Mouse (Mus musculus): ENCODE data around the gene Arhgef17.
A peak's percentile ranks its signal among the peaks of the same experiment; 100 is the strongest.

Arhgef17 gene

GRCm38 (mm10) chr7:100875822-100876221 lies 56.1 kb downstream of the Arhgef17 start:
- DNase-seq (ENCODE audit: low spot score in 2 of 2): no peak

GRCm38 (mm10) chr7:100873197-100873596 lies 58.7 kb downstream of the Arhgef17 start:
- DNase-seq (ENCODE audit: low spot score in 2 of 2): no peak

- DNase-seq (ENCODE audit: low spot score in 2 of 2): no peak
Observed at GRCm38 (mm10) chr7:100871892-100872291, 60.0 kb downstream of the Arhgef17 start.

- DNase-seq (ENCODE audit: low spot score in 2 of 2): no peak
Observed at GRCm38 (mm10) chr7:100871355-100871754, 60.6 kb downstream of the Arhgef17 start.

GRCm38 (mm10) chr7:100869877-100870629 lies 61.9 kb downstream of the Arhgef17 start:
- no peak for DNase-seq (ENCODE audit: low spot score in 2 of 2)

GRCm38 (mm10) chr7:100868551-100868950 lies 63.4 kb downstream of the Arhgef17 start:
- peak in 1 of 2 experiments; percentile 31 for DNase-seq (ENCODE audit: low spot score in 2 of 2)

- DNase-seq (ENCODE audit: low spot score in 2 of 2): no peak
Observed at GRCm38 (mm10) chr7:100867561-100867960, 64.3 kb downstream of the Arhgef17 start.

GRCm38 (mm10) chr7:100866675-100867074 lies 65.2 kb downstream of the Arhgef17 start:
- DNase-seq (ENCODE audit: low spot score in 2 of 2): peak; percentile 61 to 77

- DNase-seq (ENCODE audit: low spot score in 2 of 2): peak; percentile 99
Observed at GRCm38 (mm10) chr7:100862828-100863638, 68.9 kb downstream of the Arhgef17 start, which contains the start of gene Relt. Relt (minus strand) TSS chr7:100863446.

GRCm38 (mm10) chr7:100862353-100862752 lies 69.6 kb downstream of the Arhgef17 start:
- no peak for DNase-seq (ENCODE audit: low spot score in 2 of 2)

GRCm38 (mm10) chr7:100861209-100861608 lies 70.7 kb downstream of the Arhgef17 start:
- DNase-seq (ENCODE audit: low spot score in 2 of 2): no peak

GRCm38 (mm10) chr7:100860450-100860849 lies 71.5 kb downstream of the Arhgef17 start:
- DNase-seq (ENCODE audit: low spot score in 2 of 2): no peak

- peak; percentile 50 to 72 for DNase-seq (ENCODE audit: low spot score in 2 of 2)
Observed at GRCm38 (mm10) chr7:100855795-100856573, 75.9 kb downstream of the Arhgef17 start.

- DNase-seq (ENCODE audit: low spot score in 2 of 2): no peak
Observed at GRCm38 (mm10) chr7:100855300-100855699, 76.6 kb downstream of the Arhgef17 start.

- DNase-seq (ENCODE audit: low spot score in 2 of 2): no peak
Observed at GRCm38 (mm10) chr7:100854861-100855260, 77.0 kb downstream of the Arhgef17 start.

GRCm38 (mm10) chr7:100854137-100854814 lies 77.6 kb downstream of the Arhgef17 start:
- no peak for DNase-seq (ENCODE audit: low spot score in 2 of 2)

- no peak for DNase-seq (ENCODE audit: low spot score in 2 of 2)
Observed at GRCm38 (mm10) chr7:100853396-100853795, 78.5 kb downstream of the Arhgef17 start.

- DNase-seq (ENCODE audit: low spot score in 2 of 2): no peak
Observed at GRCm38 (mm10) chr7:100851481-100852356, 80.2 kb downstream of the Arhgef17 start.

GRCm38 (mm10) chr7:100849508-100849907 lies 82.4 kb downstream of the Arhgef17 start:
- no peak for DNase-seq (ENCODE audit: low spot score in 2 of 2)

- peak; percentile 62 to 72 for DNase-seq (ENCODE audit: low spot score in 2 of 2)
Observed at GRCm38 (mm10) chr7:100848744-100849143, 83.2 kb downstream of the Arhgef17 start.
